Mouse (Mus musculus): ENCODE results near the gene Ankib1. TPM values are rescaled to one million over a fixed set of nuclear protein-coding genes. Genes with fewer than 3 reads are reported as not detected.
"Not testable (repeated sequence)": the region's sequence is repeated elsewhere in the genome, so short reads cannot be mapped to it uniquely, and the experiment has no call there.

Ankib1 gene
- polyA plus RNA-seq, 1 experiment = 17.9 TPM

DNA sequence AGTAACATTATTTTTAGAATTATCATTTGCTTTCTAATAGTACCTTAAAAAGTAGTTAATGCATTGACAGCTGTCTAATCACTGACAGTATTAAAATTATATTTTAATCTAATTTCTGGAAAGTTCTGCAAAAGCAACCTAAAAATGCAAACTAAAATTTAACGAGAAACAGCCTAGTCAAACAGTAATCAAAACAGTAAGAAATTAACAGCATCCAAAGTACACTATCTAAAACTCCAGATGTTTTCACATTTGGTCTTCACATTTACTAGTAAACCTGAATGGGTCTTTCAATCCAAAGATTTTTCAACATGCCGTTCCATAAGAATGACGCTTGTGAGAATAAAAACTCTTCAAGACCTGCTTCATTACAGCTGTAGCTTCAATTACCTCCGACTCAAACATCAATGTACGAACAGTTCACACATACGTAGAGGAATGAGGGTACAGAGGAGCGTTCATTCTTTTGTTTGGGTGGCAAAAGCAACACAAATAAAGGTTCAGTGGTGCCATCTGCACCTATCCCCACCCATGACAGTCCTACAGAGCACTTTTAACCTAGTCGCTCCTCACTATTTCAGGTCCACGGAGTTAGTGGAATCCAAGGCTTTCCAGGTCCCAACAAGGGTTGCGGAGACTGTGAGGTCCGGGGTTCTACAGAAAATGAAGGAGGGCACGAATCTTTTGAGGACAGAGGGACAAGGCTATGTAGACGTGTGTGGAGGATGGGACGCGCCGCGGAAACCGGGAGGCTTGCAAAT, 873 bp downstream of the Ankib1 start:
- no peak for TF ChIP-seq POLR2A (IDR thresholded peaks at IDR 0.05; ENCODE audit: insufficient read depth, low read length)
- TF ChIP-seq EP300 (IDR thresholded peaks at IDR 0.05; ENCODE audit: insufficient read depth, low read depth, low read length) = no peak
- no peak for TF ChIP-seq CTCF (IDR thresholded peaks at IDR 0.05; ENCODE audit: low read depth, low read length)
- H3K27ac ChIP-seq (ENCODE audit: insufficient read depth, low read length) = no peak overlapping the region
- no peaks in the 10 kb centered on the region for H3K27me3 ChIP-seq (ENCODE audit: control insufficient read depth, insufficient read depth, low read length, poor library complexity, severe bottlenecking)
- peak overlapping the region; percentile 79 for H3K9ac ChIP-seq (ENCODE audit: low read depth, poor library complexity, severe bottlenecking)
- no peaks in the 10 kb centered on the region for H3K4me1 ChIP-seq (ENCODE audit: control insufficient read depth, insufficient read depth, low read length)
- H3K9me3 ChIP-seq (replicated peaks; ENCODE audit: control insufficient read depth, insufficient read depth, low read length, poor library complexity, severe bottlenecking) = no peaks in the 10 kb centered on the region
- peak overlapping the region; percentile 83 for H3K4me3 ChIP-seq (ENCODE audit: low read depth, low read length)
- H3K36me3 ChIP-seq (ENCODE audit: control insufficient read depth, insufficient read depth, low read length, poor library complexity, severe bottlenecking) = no peaks in the 10 kb centered on the region

DNA sequence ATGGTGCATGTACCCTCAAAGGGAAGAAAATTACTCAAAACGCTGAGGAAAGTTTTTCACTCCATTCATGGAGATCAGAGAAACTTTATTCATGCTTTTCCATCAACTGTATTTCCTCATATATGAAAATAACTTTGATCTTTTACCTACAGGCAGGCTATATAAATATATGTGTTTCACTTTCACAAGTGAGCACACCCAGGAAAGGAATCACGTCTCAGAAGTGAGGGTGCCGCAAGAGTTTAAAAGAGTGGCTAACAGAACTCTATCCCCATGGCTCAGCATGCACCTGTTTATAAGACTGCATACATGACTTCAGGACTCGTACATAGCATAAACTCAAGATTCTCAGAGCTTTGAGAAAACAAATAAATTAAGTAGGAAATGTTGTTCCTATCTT, 1.8 kb downstream of the Ankib1 start:
- Histone ChIP-seq H3K27me3 (ENCODE audit: control insufficient read depth, insufficient read depth, low read length, poor library complexity, severe bottlenecking) (no peaks in the 10 kb centered on the region), H3K9me3 (replicated peaks; ENCODE audit: control insufficient read depth, insufficient read depth, low read length, poor library complexity, severe bottlenecking) (no peaks in the 10 kb centered on the region), H3K9ac (ENCODE audit: low read depth, poor library complexity, severe bottlenecking) (no peak overlapping the region), H3K4me1 (ENCODE audit: control insufficient read depth, insufficient read depth, low read length) (no peaks in the 10 kb centered on the region), H3K36me3 (ENCODE audit: control insufficient read depth, insufficient read depth, low read length, poor library complexity, severe bottlenecking) (no peaks in the 10 kb centered on the region), H3K27ac (ENCODE audit: insufficient read depth, low read length) (no peak overlapping the region), H3K4me3 (ENCODE audit: low read depth, low read length) (no peak overlapping the region)
- no peak for TF ChIP-seq CTCF (IDR thresholded peaks at IDR 0.05; ENCODE audit: low read depth, low read length)
- TF ChIP-seq EP300 (IDR thresholded peaks at IDR 0.05; ENCODE audit: insufficient read depth, low read depth, low read length) = no peak
- TF ChIP-seq POLR2A (IDR thresholded peaks at IDR 0.05; ENCODE audit: insufficient read depth, low read length) = no peak

DNA sequence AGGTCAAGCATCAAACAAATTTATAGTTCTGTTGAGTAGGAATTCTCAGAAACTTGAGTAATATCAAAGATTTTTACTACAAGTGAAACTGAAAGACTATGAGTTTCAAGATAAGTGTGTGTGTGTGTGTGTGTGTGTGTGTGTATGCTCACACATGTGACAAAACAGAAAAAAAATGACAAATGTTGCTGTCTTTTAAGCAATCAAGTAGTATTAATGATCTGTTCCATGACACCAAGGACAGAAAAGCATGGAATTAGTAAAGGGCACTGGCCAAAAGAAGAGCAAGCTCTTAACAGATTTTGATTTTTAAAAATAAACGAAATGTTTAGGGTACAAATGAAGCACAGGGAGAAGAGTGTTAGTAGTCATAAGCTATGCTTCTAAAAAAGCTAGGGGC, 2.7 kb downstream of the Ankib1 start:
- Histone ChIP-seq H3K27me3 (ENCODE audit: control insufficient read depth, insufficient read depth, low read length, poor library complexity, severe bottlenecking) (no peaks in the 10 kb centered on the region), H3K4me1 (ENCODE audit: control insufficient read depth, insufficient read depth, low read length) (no peaks in the 10 kb centered on the region), H3K27ac (ENCODE audit: insufficient read depth, low read length) (no peak overlapping the region), H3K9ac (ENCODE audit: low read depth, poor library complexity, severe bottlenecking) (no peak overlapping the region), H3K4me3 (ENCODE audit: low read depth, low read length) (no peak overlapping the region), H3K9me3 (replicated peaks; ENCODE audit: control insufficient read depth, insufficient read depth, low read length, poor library complexity, severe bottlenecking) (no peaks in the 10 kb centered on the region), H3K36me3 (ENCODE audit: control insufficient read depth, insufficient read depth, low read length, poor library complexity, severe bottlenecking) (no peaks in the 10 kb centered on the region)
- TF ChIP-seq EP300 (IDR thresholded peaks at IDR 0.05; ENCODE audit: insufficient read depth, low read depth, low read length) = no peak
- no peak for TF ChIP-seq POLR2A (IDR thresholded peaks at IDR 0.05; ENCODE audit: insufficient read depth, low read length)
- TF ChIP-seq CTCF (IDR thresholded peaks at IDR 0.05; ENCODE audit: low read depth, low read length) = no peak

DNA sequence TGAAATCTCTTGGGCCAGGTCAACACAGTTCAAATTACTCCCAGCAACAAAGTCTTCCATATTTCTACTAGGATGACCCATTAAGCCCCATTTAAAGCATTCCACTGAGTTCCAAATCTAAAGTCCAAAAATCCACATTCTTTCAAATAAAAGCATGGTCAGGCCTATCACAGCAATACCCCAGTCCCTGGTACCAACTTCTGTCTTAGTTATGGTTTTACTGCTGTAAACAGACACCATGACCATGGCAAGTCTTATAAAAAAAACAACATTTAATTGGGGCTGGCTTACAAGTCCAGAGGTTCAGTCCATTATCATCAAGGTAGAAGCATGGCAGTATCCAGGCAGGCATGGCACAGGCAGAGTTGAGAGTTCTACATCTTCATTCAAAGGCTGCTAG, 4.1 kb downstream of the Ankib1 start:
- not testable (repeated sequence) for H3K4me1 ChIP-seq (ENCODE audit: control insufficient read depth, insufficient read depth, low read length); H3K9me3 ChIP-seq (replicated peaks; ENCODE audit: control insufficient read depth, insufficient read depth, low read length, poor library complexity, severe bottlenecking); H3K36me3 ChIP-seq (ENCODE audit: control insufficient read depth, insufficient read depth, low read length, poor library complexity, severe bottlenecking); H3K4me3 ChIP-seq (ENCODE audit: low read depth, low read length); H3K27ac ChIP-seq (ENCODE audit: insufficient read depth, low read length); H3K27me3 ChIP-seq (ENCODE audit: control insufficient read depth, insufficient read depth, low read length, poor library complexity, severe bottlenecking); H3K9ac ChIP-seq (ENCODE audit: low read depth, poor library complexity, severe bottlenecking)

DNA sequence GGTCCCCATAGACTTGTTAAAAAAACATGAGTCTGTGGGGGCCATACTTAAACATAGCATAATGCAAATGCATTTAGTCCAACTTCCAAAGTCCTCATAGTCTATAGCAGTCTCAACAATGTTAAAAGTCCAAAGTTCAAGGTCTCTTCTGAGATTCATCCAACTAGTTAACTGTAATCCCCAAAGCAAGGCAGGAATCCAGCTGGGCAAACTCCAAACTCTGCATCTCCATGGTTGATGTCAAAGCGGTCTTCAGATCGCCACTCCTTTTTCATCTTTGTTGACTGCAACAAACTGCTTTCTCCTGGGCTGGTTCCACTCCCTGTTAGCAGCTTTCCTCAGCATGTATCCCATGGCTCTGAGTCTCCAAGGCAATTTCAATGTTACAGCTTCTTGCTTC, 5.6 kb downstream of the Ankib1 start:
- H3K9ac ChIP-seq (ENCODE audit: low read depth, poor library complexity, severe bottlenecking); H3K4me3 ChIP-seq (ENCODE audit: low read depth, low read length); H3K9me3 ChIP-seq (replicated peaks; ENCODE audit: control insufficient read depth, insufficient read depth, low read length, poor library complexity, severe bottlenecking); H3K27me3 ChIP-seq (ENCODE audit: control insufficient read depth, insufficient read depth, low read length, poor library complexity, severe bottlenecking); H3K27ac ChIP-seq (ENCODE audit: insufficient read depth, low read length); H3K4me1 ChIP-seq (ENCODE audit: control insufficient read depth, insufficient read depth, low read length); H3K36me3 ChIP-seq (ENCODE audit: control insufficient read depth, insufficient read depth, low read length, poor library complexity, severe bottlenecking): not testable (repeated sequence)

DNA sequence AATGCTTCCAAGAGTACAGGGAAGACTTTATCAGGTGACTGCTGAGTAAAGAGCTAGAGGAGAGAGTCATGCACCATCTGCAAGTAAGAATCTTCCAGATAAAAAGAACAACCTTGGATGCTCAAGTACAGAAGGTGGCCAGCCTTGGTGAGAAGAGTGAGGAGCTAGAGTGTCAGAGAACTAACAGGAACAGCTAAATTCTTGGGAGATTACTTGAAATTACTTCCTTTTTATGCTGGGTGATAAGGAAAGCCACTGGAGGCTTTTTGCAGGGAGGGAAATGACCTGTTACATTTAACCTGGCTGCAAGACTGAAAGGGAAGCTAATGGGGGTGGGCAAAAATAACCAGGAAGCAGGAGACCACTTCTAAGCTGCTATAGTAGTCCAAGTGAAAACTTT, 11.7 kb downstream of the Ankib1 start:
- Histone ChIP-seq H3K4me1 (ENCODE audit: control insufficient read depth, insufficient read depth, low read length) (no peaks in the 10 kb centered on the region), H3K27ac (ENCODE audit: insufficient read depth, low read length) (no peak overlapping the region), H3K9me3 (replicated peaks; ENCODE audit: control insufficient read depth, insufficient read depth, low read length, poor library complexity, severe bottlenecking) (no peaks in the 10 kb centered on the region), H3K27me3 (ENCODE audit: control insufficient read depth, insufficient read depth, low read length, poor library complexity, severe bottlenecking) (no peaks in the 10 kb centered on the region), H3K9ac (ENCODE audit: low read depth, poor library complexity, severe bottlenecking) (no peak overlapping the region), H3K36me3 (ENCODE audit: control insufficient read depth, insufficient read depth, low read length, poor library complexity, severe bottlenecking) (no peaks in the 10 kb centered on the region), H3K4me3 (ENCODE audit: low read depth, low read length) (no peak overlapping the region)
- no peak for TF ChIP-seq POLR2A (IDR thresholded peaks at IDR 0.05; ENCODE audit: insufficient read depth, low read length)
- no peak for TF ChIP-seq CTCF (IDR thresholded peaks at IDR 0.05; ENCODE audit: low read depth, low read length)
- TF ChIP-seq EP300 (IDR thresholded peaks at IDR 0.05; ENCODE audit: insufficient read depth, low read depth, low read length) = no peak
